Mouse (Mus musculus) kidney, adult 2 months (tissue): ENCODE results near the gene Zp3.

Experiments
- CTCF ChIP-seq: fragments of 200-500 bp; conservative IDR thresholded peaks from 2 replicates; pipeline ENCODE4 v1.5.1; 2011; ENCODE audit warnings: low read depth, mild to moderate bottlenecking, control low read depth, low read length, moderate library complexity, mixed read lengths; ENCODE audit not compliant: insufficient read depth, insufficient read length
- POLR2A ChIP-seq: fragments of 200-500 bp; IDR thresholded peaks from one replicate; pipeline ENCODE4 v1.6.1; 2011; ENCODE audit warnings: low read depth, low read length, control low read depth

DNA sequence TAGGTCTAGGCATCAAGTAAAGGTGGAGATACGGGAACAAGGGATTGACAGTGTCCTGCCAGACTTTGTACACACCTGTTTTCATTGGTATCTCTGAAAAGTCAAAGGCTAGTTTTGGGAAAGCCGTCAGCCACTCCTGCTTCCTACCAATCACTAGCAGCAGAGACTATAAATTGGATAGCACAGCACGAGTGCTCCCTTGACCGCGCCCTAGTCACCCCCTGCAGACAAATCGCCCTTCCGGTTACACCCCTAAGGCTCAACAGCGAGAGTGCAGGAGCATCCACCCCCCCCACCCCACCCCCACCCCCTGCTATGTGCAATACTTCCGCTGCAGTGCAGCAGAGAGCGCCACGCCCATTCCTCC, 17.8 kb upstream of the Zp3 start:
- no peak for TF ChIP-seq CTCF
- TF ChIP-seq POLR2A: no peak
